Mouse (Mus musculus) heart, postnatal 25 days (tissue): ENCODE results near the gene Gdpd5. TPM values are rescaled to one million over a fixed set of nuclear protein-coding genes. Genes with fewer than 3 reads are reported as not detected.

Experiments used
- DNase-seq: peaks from one replicate; pipeline ENCODE4 v3.0.0; 2022; ENCODE audit warnings: low spot score
- intact Hi-C: fragments of 180-260 bp; cut with DNase I; formaldehyde crosslinking; loops from one replicate; pipeline ENCODE4 v1.15.1; 2025
- total RNA-seq, 2 experiments: library from RNA; stranded (reverse); gene quantifications; 2 replicates each; pipeline ENCODE4 v1.2.3; 2021

The Gdpd5 gene
- 10 to 100 TPM; 20.1 to 24.1 TPM for total RNA-seq

DNA sequence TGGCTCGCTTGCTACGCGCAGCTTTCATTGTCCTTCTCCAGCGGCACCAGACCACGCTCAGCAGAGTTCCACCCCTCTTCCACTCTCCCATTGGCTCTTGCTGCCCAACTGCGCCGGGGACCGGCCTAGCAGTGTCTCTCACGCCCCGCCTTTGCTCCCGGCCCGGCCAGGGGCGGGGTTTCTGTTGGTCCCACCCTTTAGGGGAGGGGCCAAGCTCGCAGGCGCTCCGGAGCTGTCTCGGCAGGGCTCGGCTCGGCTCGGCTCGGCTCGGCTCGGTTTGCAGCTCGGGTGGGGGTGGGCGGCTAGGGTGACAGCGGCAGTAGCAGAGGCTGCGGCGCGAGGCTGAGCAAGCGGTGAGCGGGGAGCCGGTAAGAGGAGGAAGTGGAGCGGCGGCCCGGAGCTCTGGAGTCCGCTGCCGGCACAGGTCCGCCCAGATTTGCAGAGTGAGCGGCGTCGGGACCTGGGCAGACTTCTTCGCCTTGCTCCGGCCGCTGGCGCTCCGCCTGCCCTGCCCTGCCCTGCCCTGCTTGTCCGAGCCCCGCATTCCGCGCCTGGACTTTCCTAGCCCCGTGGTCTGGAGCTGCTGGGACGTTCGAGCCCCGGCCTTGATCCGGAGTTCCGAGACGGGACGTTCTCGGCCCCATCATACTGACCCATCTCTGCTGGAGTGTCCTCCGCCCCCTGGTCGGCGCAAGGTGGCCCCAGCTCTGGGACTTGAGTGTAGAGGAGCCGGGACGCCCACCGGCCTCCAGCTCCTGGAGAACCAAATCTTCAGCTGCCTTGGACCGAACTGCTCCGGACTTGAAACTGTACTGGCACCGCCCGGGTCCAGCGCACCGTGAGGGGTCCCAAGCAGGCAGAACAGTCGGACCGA is at the start of gene Gdpd5:
Gdpd5 (plus strand) TSS at position 201 of the 874 bp plus-strand sequence.
- intact Hi-C loops: no loop called here
- DNase-seq: peak; percentile 98

- DNase-seq: peak; percentile 65
- intact Hi-C loops: loop anchor here (1.0 to 2.0 kb wide), 2 partner anchors 32 to 118 kb away; no protein-coding TSS in a partner anchor
Measured at GRCm38 (mm10) chr7:99332774-99333480, 48.3 kb upstream of the Gdpd5 start.

GRCm38 (mm10) chr7:99340736-99341135 is 40.5 kb upstream of the Gdpd5 start:
- intact Hi-C loops: no loop called here
- DNase-seq: no peak

GRCm38 (mm10) chr7:99343577-99343976 is 37.6 kb upstream of the Gdpd5 start:
- intact Hi-C loops: no loop called here
- DNase-seq: no peak

DNA sequence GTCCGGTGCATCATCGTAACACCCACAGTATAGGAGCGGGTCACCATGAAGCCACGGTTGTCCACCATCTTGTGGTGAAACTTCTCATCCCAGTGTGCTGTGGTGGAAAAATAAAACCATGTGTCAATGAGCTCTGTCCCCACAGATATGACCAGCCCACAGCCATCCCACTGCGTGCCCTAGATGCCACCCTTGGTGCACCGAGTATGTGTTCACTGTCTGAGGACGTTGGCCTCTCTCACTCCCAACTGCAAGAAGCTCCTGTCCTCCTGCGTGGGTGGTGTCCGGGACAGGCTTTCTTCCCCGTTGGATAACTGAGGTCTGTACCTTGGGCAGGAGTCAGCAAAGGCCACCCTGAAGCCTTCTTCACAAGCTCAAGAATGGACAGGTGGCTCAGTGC is 33.9 kb upstream of the Gdpd5 start:
- intact Hi-C loops: no loop called here
- no peak for DNase-seq

DNA sequence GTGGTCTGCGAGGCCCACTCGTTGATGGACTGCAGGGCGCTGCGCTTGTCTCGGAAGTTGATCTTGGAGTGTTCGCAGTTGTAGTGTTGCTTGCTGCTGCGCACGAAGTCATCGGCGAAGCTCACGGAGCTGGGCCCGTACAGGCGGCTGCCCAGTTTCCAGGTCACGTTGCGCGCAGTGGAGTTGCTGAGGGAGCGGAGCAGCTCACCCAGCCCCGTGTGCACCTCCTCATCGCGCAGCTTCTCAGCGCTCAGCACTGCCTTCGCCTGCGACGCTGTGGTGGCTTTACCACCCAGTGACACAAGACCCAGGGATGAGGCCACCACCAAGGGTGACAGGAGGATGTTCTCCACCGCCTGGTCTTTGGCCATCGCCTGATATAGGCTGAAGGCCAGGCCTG is 32.3 kb upstream of the Gdpd5 start:
- intact Hi-C loops: loop anchor here (2.0 kb wide), 1 partner anchor 14 kb away; no protein-coding TSS in a partner anchor
- no peak for DNase-seq

DNA sequence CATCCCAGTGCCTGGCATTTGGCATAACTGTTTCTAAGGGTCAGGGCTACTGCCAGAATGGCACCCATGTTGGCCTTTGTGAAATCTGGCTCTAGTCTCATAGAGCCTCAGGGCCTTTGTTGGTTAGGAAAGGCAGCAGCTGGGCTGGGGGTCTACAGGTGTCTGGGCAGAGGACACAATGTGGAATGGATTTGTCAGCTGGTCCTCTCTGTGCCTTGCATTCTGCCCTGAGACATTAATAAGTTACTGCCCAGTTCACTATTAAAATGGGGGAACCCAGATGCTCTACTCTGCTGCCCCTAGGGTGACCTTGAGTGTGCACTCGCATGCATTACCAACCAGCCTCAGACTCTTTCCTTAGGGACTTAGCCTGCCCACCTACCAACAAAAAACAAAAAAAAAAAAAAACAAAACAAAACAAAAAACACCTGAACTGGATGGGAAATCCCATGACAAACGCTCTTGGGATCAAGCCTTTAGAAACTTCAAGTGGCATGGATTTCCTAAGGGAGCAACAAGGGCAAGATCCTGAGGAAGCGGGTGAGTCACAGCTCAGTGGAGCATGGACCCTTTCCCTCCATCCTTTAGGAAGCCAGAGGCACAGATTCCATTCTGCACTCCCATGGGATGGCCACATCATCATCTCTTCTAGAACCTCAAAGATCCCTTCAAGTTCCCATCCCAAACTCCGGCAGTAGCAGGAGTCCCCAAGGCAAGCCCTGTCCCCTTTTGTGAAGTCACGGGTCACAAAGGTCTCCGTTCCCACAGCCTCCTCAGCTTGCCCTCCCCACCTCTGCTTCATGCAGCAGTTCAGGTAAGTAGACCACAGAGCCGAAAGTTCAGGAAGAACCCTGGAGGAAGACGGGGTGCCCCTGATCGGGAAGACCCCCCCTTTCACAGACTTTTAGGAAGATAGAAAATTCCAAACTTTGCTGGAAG is 31.2 kb upstream of the Gdpd5 start:
- no peak for DNase-seq
- intact Hi-C loops: loop anchor here (2.0 kb wide), 1 partner anchor 15 kb away; no protein-coding TSS in a partner anchor

- DNase-seq: peak; percentile 51
- intact Hi-C loops: no loop called here
Measured at GRCm38 (mm10) chr7:99351104-99351801, 30.0 kb upstream of the Gdpd5 start.

- intact Hi-C loops: no loop called here
- DNase-seq: peak; percentile 41
Measured at GRCm38 (mm10) chr7:99351802-99352517, 29.3 kb upstream of the Gdpd5 start.

DNA sequence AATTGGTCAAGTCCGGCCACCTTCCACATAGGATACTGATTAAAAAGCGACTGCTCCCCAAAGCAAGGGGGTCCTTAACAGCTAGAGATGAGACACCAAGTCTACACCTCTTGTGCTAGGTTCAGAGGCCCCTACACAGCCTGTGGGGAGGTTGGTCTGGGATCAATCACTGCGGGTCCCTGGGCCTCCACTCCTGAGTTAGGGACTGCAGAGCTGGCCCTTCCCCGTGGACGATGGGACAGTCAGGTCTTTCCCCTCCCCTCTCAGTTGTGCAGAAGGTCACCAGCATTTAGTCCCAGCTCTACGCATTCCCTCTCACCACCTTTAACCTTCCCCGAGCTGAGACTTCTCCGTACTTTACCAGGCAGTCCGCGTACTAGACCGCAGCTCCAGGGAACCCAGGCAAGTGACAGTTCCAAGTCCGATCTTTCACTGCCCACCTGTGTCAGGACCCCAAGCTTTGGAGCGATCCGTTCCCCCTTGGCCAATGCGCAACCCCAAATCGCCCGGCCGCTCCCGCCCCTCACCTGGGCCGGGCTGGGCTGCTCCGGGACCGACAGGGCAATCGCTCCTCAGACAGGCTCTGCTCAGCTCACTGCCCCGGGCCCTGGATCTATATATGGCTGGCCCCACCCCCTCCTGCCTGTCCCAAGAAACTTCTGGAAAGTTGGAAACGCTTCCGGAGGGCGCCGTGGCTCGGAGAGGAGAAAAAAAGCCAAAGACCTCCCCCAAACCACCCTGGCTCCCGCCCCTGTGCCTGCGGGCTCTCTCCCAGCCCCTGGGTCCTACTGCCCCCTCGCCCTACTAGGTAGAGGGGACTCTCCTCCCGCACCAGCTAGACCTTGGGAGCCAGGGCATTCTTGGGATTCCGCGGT is 28.5 kb upstream of the Gdpd5 start, which contains the start of gene Serpinh1:
Serpinh1 (minus strand) TSS at position 714 of the 875 bp plus-strand sequence.
- intact Hi-C loops: no loop called here
- peak; percentile 89 for DNase-seq

DNA sequence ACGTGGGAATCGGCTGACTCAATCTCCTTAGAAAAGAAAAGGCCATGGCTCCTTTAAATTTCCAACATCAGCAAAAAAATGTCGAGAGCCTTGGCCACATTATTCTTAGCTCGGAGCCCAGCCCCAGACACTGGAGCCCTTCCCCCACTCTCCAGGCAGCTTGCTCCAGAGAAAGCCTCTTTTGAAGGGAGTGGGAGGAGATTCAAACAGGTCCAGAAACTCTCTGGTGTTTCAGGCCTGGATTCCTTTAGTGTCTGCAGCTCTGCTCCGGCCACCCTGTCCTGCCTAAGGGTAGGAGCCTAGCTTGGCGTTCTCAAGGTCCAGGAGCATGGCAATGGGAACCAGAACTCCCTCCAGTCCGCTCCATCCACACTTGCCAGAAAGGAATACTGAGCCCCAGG is 25.5 kb upstream of the Gdpd5 start:
- intact Hi-C loops: no loop called here

GRCm38 (mm10) chr7:99356244-99356930 is 24.8 kb upstream of the Gdpd5 start:
- peak; percentile 62 for DNase-seq
- intact Hi-C loops: no loop called here

More for the DNA sequence above, 25.5 kb upstream of the Gdpd5 start:
- DNase-seq: peak; percentile 71

DNA sequence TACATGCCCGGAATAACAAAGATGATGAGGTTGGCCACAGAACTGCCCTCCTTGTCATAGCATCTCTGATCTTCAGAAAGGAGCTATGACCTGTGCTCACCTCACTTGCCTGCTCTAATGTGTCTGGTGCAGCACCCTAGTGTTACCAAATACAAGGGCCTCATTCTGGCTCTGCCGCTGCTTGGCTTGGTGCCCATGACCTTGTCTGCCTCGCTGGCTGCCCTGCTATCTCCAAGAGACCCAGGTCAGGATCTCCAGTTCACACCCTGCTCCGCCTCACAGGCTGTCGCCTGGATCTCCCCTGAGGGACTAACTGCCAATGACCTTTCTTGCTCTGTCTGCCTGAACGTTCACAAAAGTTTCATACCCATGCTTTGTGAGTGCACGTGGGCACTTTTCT is 24.0 kb upstream of the Gdpd5 start:
- no peak for DNase-seq
- intact Hi-C loops: no loop called here

DNA sequence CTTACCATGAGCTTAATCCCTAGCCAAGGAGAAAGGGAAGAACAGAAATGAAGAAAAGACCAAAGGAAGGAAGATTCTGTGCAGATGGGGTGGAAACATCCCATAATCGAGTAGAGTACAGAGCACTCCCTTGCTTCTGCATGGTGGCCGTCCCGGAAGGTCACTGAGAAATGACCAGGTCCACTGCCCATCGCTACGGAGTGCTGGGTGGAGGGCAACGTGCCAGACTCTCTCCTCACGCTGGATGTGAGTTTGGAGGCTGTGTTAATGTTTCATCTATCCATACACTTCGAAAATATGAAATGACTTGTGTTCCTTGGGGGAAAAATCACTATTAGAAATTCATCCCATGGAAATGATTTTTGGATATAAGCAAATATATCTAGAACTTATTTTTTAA is 22.8 kb upstream of the Gdpd5 start:
- intact Hi-C loops: no loop called here

DNA sequence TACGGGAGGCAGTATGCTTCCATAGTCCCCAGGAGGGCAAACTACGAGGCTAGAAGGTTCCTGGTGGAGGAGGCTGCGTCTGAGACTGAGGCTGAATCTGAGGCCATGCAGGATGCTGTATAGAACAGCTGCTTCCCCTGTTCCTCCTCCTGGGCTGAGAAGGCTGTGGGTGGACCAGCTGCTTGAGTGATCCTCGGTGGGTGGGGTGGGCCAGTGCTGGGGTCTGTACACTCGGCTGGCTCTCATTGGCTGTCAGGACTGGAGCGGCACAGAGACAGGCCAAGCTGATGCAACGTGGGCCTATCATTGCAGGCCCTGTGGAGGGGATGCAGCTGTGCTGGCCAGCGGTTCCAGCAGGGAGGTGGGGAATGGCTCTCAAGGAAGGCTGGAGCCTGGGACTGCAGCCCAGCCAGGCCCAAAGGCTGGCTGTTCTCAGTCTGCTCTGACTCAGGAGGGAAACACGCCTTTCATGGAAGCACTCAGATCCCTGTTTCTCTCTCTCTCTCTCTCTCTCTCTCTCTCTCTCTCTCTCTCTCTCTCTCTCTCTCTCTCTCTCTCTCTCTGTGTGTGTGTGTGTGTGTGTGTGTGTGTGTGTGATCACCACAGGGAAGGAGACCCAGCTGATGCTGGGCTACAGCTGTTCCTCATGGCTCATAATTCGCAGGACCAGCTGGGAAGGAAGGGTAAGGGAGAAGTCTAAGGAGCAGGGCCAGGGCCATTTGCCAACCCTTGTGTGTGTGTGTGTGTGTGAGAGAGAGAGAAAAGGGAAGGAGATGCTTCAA is 21.0 kb upstream of the Gdpd5 start:
- peak; percentile 92 for DNase-seq
- intact Hi-C loops: no loop called here

More for the DNA sequence above, 22.8 kb upstream of the Gdpd5 start:
- no peak for DNase-seq

DNA sequence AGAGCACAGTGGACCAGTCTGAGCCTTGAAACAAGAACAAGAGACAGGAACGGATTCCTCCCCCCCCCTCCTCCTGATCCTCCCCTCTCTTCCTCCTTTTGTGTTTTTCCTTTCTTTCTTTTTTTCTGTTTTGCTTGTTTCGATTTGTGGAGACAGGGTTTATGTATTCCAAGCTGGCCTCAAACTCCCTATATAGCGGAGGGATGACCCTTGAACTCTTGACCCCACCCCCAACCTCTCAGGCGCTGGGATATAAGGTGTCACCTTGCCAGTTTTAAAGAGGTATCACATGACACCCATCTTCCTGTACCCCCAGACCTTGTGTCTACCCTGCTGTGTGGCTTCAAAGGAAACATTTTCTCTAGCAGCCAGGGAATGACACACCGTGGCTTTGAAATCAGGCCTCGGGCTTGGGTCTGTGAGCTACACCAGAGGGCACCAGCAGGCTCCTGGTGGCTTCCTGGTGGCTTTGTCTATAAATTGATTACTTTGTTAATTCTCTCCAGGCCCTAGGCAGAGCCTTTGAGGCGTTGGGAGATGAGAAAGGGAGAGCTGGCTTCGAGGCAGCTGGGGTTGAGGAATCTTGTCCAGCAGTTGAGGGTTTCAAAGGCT is 20.3 kb upstream of the Gdpd5 start:
- intact Hi-C loops: no loop called here
- no peak for DNase-seq
